Mouse (Mus musculus) C2C12 (cell line): ENCODE measurements around the gene Tacc2. TPM values are rescaled to one million over a fixed set of nuclear protein-coding genes. Genes with fewer than 3 reads are reported as not detected.

Experiments
- H3K27me3 ChIP-seq: one replicate; pipeline ENCODE4 v1.6.1; 2011; ENCODE audit not compliant: control insufficient read depth, insufficient read depth, insufficient read length
- H3K36me3 ChIP-seq: one replicate; pipeline ENCODE4 v1.6.1; 2011; ENCODE audit not compliant: control insufficient read depth, insufficient read depth
- H3K4me3 ChIP-seq: one replicate; pipeline ENCODE4 v1.5.1; 2011; ENCODE audit warnings: mild to moderate bottlenecking, control low read depth; ENCODE audit not compliant: poor library complexity, insufficient read depth, severe bottlenecking
- H3K79me2 ChIP-seq: one replicate; pipeline ENCODE4 v1.6.1; 2011; ENCODE audit not compliant: control insufficient read depth, insufficient read depth
- H3K79me3 ChIP-seq: one replicate; pipeline ENCODE4 v1.6.1; 2011; ENCODE audit warnings: low read depth, control low read depth
- H3ac ChIP-seq: one replicate; pipeline ENCODE3; 2011; ENCODE audit warnings: low read depth; ENCODE audit not compliant: control insufficient read depth, insufficient read length
- CEBPB ChIP-seq: IDR thresholded peaks from one replicate; pipeline ENCODE4 v1.6.1; 2011; ENCODE audit warnings: low read depth, mild to moderate bottlenecking, control low read depth, moderate library complexity
- CTCF ChIP-seq: IDR thresholded peaks from one replicate; pipeline ENCODE4 v1.5.1; 2011; ENCODE audit not compliant: control insufficient read depth, insufficient read depth, insufficient read length
- FOSL1 ChIP-seq: IDR thresholded peaks from one replicate; pipeline ENCODE4 v1.8.0; 2011; ENCODE audit warnings: mild to moderate bottlenecking, low read length; ENCODE audit not compliant: poor library complexity, insufficient read depth, severe bottlenecking
- MAX ChIP-seq: IDR thresholded peaks from one replicate; pipeline ENCODE4 v1.6.1; 2011; ENCODE audit warnings: mild to moderate bottlenecking, control low read depth
- MYOD1 ChIP-seq: IDR thresholded peaks from one replicate; pipeline ENCODE4 v1.6.1; 2011; ENCODE audit warnings: low read depth; ENCODE audit not compliant: control insufficient read depth, insufficient read length
- MYOG ChIP-seq: IDR thresholded peaks from one replicate; pipeline ENCODE4 v1.6.1; 2011; ENCODE audit not compliant: control insufficient read depth, insufficient read length; ENCODE audit errors: extremely low read depth
- USF1 ChIP-seq: IDR thresholded peaks from one replicate; pipeline ENCODE4 v1.6.1; 2011; ENCODE audit warnings: low read depth, mild to moderate bottlenecking, control low read depth, moderate library complexity
- polyA plus RNA-seq: library from polyadenylated mRNA; unstranded; fragments of >200 nt; fragmentation: generic; extraction: Trizol; gene quantifications from one replicate; pipeline ENCODE4 v1.2.1, GENCODE M21; 2012; ENCODE audit warnings: missing spikeins

Gene Tacc2
- polyA plus RNA-seq, 1 experiment: 44.8 TPM

DNA sequence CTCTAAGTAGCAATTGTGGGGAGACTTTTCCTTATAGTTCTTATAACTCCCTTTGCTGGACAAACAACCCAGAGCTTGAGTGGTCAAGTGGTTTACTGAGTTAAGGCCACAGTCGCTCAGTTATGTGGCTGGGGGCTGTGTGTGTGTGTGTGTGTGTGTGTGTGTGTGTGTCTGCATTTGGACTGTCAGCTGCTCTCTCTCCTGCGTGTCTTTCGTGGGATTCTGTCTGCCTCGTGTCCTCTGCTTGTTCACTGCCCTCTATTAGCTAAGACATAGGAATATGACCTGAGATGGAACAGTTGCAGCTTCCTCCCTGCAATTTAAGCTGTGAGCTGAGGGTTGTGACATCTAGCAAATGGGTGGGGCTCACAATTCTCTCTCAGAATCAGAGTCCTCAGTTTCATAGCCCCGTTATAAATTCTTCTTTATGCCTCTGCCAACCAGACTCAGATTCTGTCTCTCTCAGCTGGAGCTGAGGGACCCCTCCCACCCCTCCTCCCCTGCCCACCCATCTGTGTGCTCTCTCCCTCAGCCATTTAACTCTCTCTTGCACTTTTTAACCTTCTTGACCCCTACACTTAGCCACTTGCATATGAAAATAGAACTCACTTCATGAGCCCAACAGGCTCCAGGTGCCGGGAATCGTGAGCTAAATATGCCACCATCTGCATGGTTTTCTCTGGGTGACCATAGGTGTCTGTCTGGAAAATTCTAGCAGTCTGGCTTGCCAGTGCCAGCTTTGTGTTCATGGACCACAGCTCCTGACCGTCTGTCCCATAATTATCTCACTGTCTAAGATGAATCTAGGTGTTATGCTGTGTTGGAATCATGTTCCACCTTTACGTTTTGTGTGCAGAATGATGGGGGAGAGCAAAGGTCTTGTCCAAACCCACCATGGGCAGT, 132.4 kb downstream of the Tacc2 start:
- Histone ChIP-seq H3K4me3 (no peak overlapping the region), H3K36me3 (no peaks in the 10 kb centered on the region), H3K79me3 (peaks cover 5% of the 10 kb centered on the region), H3K79me2 (peaks cover 14% of the 10 kb centered on the region), H3K27me3 (no peaks in the 10 kb centered on the region), H3ac (no peak overlapping the region)
- TF ChIP-seq MAX (no peak), FOSL1 (no peak), MYOG (no peak), CEBPB (no peak), CTCF (no peak), USF1 (no peak), MYOD1 (no peak)

GRCm38 (mm10) chr7:130711851-130712250, 134.6 kb downstream of the Tacc2 start:
- Histone ChIP-seq H3K36me3 (peaks cover 4% of the 10 kb centered on the region), H3K27me3 (no peaks in the 10 kb centered on the region), H3ac (no peak overlapping the region), H3K4me3 (no peak overlapping the region), H3K79me3 (peaks cover 3% of the 10 kb centered on the region), H3K79me2 (peaks cover 14% of the 10 kb centered on the region)
- TF ChIP-seq MYOG (no peak), MYOD1 (no peak), USF1 (no peak), FOSL1 (no peak), MAX (no peak), CTCF (no peak), CEBPB (no peak)

- H3K27me3 ChIP-seq: no peaks in the 10 kb centered on the region
- peaks cover 2% of the 10 kb centered on the region for H3K79me3 ChIP-seq
- TF ChIP-seq MYOD1 (no peak), MAX (no peak), FOSL1 (no peak), CEBPB (no peak), MYOG (no peak), USF1 (no peak), CTCF (no peak)
- H3K4me3 ChIP-seq: no peak overlapping the region
- peaks cover 7% of the 10 kb centered on the region for H3K36me3 ChIP-seq
- no peak overlapping the region for H3ac ChIP-seq
- H3K79me2 ChIP-seq: peaks cover 14% of the 10 kb centered on the region
These were observed 136.1 kb downstream of the Tacc2 start for GRCm38 (mm10) chr7:130713319-130713718.

DNA sequence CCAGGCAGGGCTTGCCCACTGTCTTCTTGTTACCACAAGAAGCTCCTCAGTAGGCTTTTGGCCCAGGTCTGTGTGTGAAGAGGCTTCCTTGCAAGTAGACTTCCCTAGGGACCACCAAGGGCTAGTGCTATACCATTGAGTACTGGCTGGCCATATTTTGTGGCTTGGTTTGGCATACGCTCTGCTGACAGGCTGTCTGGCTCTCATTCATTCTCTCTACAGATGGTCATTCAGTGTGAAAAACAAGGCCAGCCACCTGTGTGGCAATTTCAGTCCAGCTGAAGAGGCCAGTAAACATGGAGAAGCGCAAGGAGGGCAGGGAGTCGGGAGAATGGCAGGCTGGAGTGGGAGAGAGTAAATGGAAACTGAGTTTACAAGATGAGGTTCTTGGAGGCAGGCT, 138.2 kb downstream of the Tacc2 start:
- Histone ChIP-seq H3K4me3 (no peak overlapping the region), H3K27me3 (no peaks in the 10 kb centered on the region), H3K36me3 (peaks cover 15% of the 10 kb centered on the region), H3K79me3 (peaks cover 2% of the 10 kb centered on the region), H3ac (no peak overlapping the region), H3K79me2 (peaks cover 13% of the 10 kb centered on the region)
- no peak for TF ChIP-seq MYOG
- no peak for TF ChIP-seq CTCF
- no peak for TF ChIP-seq FOSL1

- no peak overlapping the region for H3ac ChIP-seq
- no peak overlapping the region for H3K4me3 ChIP-seq
- H3K36me3 ChIP-seq: peaks cover 15% of the 10 kb centered on the region
- no peak for TF ChIP-seq MYOG
- TF ChIP-seq MAX: no peak
- no peak for TF ChIP-seq CEBPB
- no peak for TF ChIP-seq USF1
- H3K27me3 ChIP-seq: no peaks in the 10 kb centered on the region
- peaks cover 11% of the 10 kb centered on the region for H3K79me2 ChIP-seq
- H3K79me3 ChIP-seq: peaks cover 3% of the 10 kb centered on the region
These were observed 139.1 kb downstream of the Tacc2 start for GRCm38 (mm10) chr7:130716341-130716740.

GRCm38 (mm10) chr7:130716989-130717388, 139.8 kb downstream of the Tacc2 start:
- H3K79me2 ChIP-seq: peaks cover 17% of the 10 kb centered on the region
- H3K79me3 ChIP-seq: peaks cover 3% of the 10 kb centered on the region
- TF ChIP-seq CTCF (no peak), MYOG (no peak), MYOD1 (no peak), CEBPB (no peak), MAX (no peak), USF1 (no peak), FOSL1 (no peak)
- no peak overlapping the region for H3K4me3 ChIP-seq
- H3ac ChIP-seq: no peak overlapping the region
- no peaks in the 10 kb centered on the region for H3K27me3 ChIP-seq
- peaks cover 15% of the 10 kb centered on the region for H3K36me3 ChIP-seq
